Mouse (Mus musculus) mouse trophoblast stem cell (cell line): Measurements from ENCODE around the gene Fkbp2.

Source experiments
- in situ Hi-C, 2 experiments: fragments of 300-500 bp; cut with MseI, MboI; formaldehyde crosslinking; loops; 2 replicates in 1 of 2; 3 replicates in 1 of 2; pipeline ENCODE4 v1.15.1; 2025

Fkbp2 gene

DNA sequence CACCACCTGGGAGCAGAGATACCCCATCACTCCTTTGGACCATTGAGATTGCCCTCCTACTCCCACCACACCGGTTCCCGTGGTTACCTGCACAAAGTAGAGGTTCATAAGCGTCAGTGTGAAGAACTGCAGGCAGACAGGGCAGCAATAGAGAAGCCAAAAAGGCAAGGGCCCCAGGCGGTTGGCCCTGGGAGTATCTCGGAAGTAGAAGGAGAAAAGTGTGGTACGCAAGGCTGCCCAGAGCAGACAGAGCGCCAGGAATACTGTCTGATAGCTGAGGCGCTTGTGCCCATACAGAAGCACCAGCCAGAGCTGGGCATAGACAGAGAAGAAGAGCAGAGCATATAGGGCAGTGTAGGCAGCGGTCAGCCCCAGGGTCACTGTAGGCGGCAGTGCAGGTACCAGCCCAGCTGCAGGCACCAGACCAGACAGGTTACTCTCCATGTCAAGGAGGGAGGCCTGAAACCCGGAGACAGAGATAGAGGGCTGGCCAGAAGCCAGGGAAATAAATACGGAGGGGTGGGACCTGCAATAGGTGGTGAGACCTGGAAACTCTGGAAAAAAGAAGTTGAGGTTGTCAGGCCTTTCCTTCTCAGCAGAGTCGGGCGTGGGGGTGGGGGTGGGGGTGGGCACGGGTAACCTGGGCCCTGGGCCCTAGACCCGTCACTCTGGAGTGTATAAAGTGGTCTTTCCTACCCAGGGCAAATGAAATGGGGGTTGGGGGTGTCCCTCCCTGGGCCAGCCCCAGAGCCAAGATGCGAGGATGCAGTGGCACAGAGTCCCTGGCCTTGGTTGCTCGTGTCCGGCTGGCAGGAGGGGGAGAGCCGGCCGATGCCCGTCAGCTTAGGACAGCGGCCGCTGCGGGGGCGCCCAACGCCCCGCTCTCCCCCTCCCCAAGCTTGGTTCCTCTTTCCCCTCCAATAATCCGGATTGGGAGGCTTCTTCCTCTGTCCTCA, 39.6 kb downstream of the Fkbp2 start:
- in situ Hi-C loops = no loop called here

DNA sequence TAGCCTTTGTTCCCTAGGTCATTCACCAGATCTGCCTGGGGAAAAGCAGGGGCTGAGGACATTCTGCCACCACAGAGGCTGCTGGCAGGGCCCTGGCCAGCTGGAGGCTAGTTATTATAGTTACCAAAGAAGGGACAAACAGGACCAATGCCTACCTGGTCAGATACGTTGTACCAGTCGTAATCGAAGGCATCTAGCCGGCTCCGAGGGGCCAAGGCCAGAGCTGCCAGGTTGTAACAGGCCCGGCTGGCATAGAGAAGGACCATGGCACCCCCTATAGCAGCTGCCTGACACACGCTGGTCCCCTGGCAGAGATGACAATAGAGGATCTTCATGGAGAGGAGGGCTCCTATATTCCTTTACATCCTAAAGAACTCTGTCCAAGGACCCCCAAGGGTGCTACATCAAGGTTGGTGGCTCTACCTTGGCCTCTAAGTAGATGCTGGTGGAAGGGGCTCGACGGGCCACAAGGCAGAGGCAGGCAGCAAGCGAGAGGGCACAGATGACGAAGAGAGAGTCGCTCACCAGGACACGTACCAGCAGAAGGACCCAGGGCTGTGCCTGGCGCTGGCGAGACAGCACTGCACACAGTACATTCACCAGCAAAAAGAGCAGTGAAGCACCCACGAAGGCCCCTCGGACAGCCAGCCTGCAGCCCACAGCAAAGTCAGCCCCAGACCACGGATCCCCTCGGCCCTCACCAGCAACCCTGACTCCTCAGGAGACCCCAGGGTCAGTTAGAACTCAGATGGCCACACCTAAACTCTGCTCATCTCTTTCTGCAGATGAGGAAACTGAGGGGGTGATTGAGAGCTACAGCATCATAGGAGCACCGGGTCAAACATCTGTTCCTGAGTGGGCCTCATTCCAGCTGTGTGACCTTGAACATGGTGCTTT, 40.9 kb downstream of the Fkbp2 start:
- in situ Hi-C loops = no loop called here

DNA sequence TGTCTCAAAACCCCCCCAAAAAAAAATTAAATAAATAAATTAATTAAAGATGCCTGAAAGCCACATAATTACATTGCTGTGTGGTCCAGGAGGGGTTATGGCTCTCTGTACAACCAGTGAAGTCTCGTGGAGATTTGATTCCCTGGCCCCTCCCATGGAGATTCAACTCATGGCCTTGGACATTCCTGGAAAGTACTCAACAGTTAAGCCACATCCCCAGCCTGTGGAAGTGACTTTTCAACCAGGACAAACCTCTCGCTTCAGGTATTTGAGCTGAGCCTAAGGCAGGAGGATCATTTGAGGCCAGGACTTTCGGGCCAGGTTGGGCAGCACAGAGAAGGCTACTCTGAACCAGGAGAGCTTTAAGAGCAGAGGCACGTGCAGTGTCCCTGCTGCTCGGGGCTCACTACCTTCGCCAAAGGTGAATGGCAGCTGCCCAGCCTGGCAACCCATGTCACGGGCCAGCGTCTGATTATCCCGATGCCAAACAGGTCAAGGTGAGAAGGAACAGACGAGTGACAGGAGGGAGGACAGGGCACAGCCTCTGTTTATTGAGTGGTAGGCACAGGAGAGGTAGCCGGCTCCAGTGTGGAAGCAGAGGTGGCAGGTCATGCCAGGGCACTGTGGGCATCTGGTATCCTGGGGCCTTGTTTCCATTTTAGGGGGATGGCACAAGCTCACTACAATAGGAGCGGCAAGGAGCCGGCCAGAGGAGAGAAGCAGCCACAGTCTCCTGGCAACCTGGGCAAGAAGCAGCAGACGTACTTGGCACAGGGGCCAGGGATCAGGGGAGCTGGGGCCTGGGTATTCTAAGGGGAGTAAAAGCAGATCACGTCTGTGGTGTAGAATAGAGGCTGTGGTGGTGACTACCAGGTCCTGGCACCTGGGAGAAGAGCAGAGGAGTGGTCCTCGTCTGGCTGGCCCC, 42.5 kb downstream of the Fkbp2 start:
- in situ Hi-C loops = no loop called here

DNA sequence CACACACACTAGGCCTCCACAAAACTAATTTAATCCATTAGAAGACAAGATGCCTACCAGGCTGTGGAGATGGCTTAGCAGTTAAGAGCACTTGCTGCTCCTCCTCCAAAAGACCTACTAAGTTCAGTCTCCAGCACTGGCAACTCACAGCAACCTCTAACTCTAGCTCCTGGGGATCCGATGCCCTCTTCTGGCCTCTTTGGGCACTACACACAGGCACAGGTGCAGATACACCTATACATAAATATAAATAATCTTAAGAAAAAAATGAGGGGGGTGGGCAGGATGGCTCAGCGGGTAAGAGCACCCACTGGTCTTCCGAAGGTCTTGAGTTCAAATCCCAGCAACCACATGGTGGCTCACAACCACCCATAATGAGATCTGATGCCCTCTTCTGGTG, 44.0 kb downstream of the Fkbp2 start:
- in situ Hi-C loops = no loop called here

DNA sequence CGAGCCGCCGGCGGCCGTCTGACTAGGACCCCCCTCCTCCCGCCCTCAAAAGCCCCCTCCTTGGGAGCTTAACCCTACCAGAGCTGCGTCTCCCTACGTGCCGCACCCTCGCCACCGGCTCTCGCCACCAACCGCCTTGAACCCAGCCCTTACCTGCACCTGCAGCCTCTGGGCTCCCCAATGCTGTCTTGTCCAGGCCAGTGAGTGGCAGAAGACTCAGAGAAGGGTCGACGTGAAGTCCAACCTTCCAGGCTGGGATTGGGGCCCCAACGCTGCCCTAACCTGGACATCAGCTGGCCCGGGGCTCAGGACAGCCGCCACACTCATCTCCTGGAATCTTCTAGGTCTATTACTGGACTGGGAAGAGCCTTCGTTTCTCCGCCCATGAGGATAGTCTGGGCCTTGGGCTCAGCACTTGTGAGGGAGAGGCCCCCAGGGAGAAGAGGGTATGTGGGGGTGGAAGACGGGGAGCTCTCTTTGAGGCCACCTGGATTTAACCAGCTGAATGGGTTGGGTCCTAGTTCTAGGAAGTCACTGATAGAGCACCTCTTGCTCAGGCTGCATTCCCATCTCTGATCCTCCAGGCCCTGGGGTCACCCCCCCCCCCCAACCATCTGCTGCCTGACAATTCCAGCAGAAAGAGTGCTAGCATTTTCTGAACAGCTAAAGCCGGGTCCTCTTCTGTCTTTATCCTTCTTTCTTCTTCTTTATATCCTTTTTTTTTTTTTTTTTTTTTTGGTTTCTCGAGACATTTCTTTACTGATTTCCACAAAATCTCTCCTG, 45.9 kb downstream of the Fkbp2 start, which contains the start of gene Kcnk4:
Gene Kcnk4, minus strand, starts transcription at position 321 of the 783 bp plus-strand sequence.
- in situ Hi-C loops = no loop called here

DNA sequence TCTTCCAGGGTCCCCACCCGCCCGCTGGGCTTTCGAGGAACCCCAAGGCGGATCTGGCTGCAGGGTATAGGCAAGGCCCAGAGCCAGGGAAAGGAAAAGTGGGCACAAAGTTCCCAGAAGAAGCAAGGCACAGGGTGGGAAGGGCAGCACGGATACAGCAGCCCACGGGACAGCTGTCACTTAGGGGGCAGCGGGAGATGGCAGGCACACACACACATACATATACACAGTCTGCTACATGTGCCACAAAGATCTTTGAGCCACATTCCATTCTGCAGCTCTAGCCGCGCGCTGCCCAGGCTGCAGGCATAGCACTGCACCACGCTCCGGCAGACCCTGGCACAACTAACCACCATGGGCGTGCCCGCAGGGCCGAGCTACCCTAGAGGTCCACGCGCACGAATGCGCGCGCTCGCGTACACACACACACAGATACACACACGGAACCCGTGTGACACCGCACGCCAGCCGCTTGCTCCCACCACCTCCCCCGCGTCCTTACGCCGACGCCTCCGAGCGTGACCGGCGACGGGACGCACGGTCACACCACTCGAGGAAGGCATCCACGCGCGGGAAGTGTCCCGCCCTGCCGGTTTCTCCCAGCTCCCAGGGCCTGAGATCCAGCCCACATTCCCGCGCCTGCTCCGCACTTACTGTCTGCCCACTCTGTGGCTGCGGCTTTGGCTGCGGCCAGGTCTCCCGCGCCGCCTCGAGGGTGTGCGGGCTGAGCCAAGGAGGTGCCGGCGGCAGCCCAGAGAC, 46.7 kb downstream of the Fkbp2 start:
- in situ Hi-C loops = no loop called here

DNA sequence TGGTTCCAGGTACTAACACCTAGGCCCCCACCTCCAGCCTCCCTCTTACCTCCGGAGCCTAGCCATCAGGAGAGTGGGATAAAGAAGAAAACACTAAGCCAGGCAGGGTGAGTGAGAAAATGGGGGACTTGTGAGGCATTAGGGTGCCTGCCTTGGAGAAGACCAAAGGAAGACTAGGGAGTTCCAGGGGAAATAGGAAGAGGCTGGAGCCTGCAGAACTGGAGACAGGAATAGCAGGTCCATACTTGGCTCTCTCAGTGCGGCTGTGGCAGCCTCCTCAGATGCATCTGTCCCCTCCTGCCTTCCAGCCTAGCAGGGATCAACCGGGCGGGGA, 47.2 kb downstream of the Fkbp2 start:
- in situ Hi-C loops = no loop called here

DNA sequence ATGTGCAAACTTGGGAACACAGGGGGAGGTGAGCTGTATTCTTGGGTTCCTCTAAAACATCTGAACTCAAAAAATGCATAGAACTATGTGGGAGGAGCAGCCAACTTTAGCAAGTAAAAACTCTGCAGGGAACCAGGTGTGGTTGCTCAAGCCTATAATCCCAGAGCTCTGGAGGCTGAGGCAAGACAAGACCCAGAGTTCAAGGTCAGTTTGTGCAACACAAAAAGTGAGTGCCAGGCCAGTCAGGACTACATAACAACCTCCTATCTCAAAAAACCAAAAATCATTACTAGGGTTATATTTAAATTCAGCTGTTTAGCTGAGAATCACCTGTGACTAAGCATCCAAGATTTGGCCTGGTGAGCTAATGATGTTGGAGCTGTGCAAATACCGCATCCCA, 48.3 kb downstream of the Fkbp2 start:
- in situ Hi-C loops = no loop called here

DNA sequence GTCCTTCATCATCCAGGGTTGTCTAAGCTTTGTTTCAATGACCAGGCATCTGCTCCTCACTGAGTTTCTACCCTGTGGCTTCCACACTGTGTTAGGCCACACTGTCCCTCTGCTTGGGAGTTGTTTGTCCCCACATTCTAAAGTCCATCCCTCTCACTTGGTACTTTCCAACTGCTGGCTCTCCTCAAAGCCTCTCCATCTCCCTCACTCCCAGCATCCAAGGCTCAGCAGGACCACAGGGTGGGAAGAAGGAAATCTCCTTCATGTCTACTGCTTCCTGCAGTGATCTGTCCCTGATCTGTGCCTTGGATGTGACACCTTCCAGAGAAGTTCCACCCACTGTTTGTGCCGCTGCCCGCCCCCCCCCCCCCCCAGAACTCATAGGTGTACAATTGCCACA, 49.3 kb downstream of the Fkbp2 start:
- in situ Hi-C loops = no loop called here

DNA sequence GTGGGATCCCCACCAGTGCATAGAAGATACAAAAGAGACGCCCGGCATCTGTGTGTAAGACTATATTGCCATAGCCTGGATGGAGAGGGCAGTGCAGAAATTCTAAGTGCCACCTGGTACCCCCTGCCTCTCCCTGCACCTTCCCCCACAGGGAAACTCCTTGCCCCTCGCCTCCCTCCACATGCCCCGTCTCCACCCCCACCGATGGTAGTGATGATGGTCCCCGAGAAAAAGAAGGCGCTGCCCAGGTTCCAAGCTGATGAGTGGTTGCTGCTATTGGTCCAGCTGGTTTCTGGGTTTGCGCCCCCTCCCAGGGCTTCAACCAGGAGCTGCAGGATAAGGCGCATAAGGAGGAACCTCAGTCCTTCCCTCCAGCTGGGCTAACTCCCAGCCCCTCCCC, 52.2 kb downstream of the Fkbp2 start:
- in situ Hi-C loops = no loop called here
